Mouse (Mus musculus): ENCODE measurements around the gene Gnb3. TPM values are rescaled to one million over a fixed set of nuclear protein-coding genes. Genes with fewer than 3 reads are reported as not detected.
"Not testable (repeated sequence)": the region's sequence is repeated elsewhere in the genome, so short reads cannot be mapped to it uniquely, and the experiment has no call there.

Gnb3 gene
- polyA plus RNA-seq, 1 experiment from 2014 or later: 1.4 TPM

GRCm38 (mm10) chr6:124810566-124811402 lies 29.3 kb downstream of the Gnb3 start:
- not testable (repeated sequence) for H3K9ac ChIP-seq (replicated peaks; ENCODE audit: low read depth, low read length); H3K27me3 ChIP-seq (ENCODE audit: control insufficient read depth, insufficient read depth, low read length); H3K4me3 ChIP-seq (ENCODE audit: low read depth, low read length); H3K27ac ChIP-seq (ENCODE audit: low read length); ATAC-seq (ENCODE audit: insufficient number of reproducible peaks, insufficient read depth, low FRiP score, low read depth); H3K9me3 ChIP-seq (ENCODE audit: control insufficient read depth, low read depth, low read length); H3K4me2 ChIP-seq (replicated peaks; ENCODE audit: low read depth, low read length)
- H3K36me3 ChIP-seq (ENCODE audit: control insufficient read depth, insufficient read depth, low read length): peaks cover 24% of the 10 kb centered on the region
- WGBS: 84% methylated on average over 11 of the region's 11 CpGs
- peaks cover 30% of the 10 kb centered on the region for H3K4me1 ChIP-seq (ENCODE audit: control insufficient read depth, insufficient read depth, low read length)

- ATAC-seq (ENCODE audit: insufficient number of reproducible peaks, insufficient read depth, low FRiP score, low read depth): no peak
- H3K4me3 ChIP-seq (ENCODE audit: low read depth, low read length): peak overlapping the region; percentile 59
- peaks cover 20% of the 10 kb centered on the region for H3K36me3 ChIP-seq (ENCODE audit: control insufficient read depth, insufficient read depth, low read length)
- peak overlapping the region; percentile 71; the same call in 1 of the 2 replicates for H3K9ac ChIP-seq (replicated peaks; ENCODE audit: low read depth, low read length)
- peak overlapping the region; percentile 93 for H3K27ac ChIP-seq (ENCODE audit: low read length)
- 45% methylated on average over 14 of the region's 14 CpGs for WGBS
- peaks cover 31% of the 10 kb centered on the region for H3K4me1 ChIP-seq (ENCODE audit: control insufficient read depth, insufficient read depth, low read length)
- peak overlapping the region; percentile 98 for H3K4me2 ChIP-seq (replicated peaks; ENCODE audit: low read depth, low read length)
- H3K27me3 ChIP-seq (ENCODE audit: control insufficient read depth, insufficient read depth, low read length): no peaks in the 10 kb centered on the region
- no peaks in the 10 kb centered on the region for H3K9me3 ChIP-seq (ENCODE audit: control insufficient read depth, low read depth, low read length)
These were observed 30.1 kb downstream of the Gnb3 start for GRCm38 (mm10) chr6:124809775-124810538.

GRCm38 (mm10) chr6:124809052-124809774 lies 30.9 kb downstream of the Gnb3 start:
- peaks cover 25% of the 10 kb centered on the region; the same call in 1 of the 2 replicates for H3K4me1 ChIP-seq (ENCODE audit: control insufficient read depth, insufficient read depth, low read length)
- peak; percentile 5; the same call in 1 of the 2 replicates for ATAC-seq (ENCODE audit: insufficient number of reproducible peaks, insufficient read depth, low FRiP score, low read depth)

GRCm38 (mm10) chr6:124808358-124809012 lies 31.6 kb downstream of the Gnb3 start, which contains the start of gene Spsb2:
TSS of gene Spsb2 (plus strand) at chr6:124808661.
- ATAC-seq (ENCODE audit: insufficient number of reproducible peaks, insufficient read depth, low FRiP score, low read depth): peak; percentile 53
- peaks cover 24% of the 10 kb centered on the region; the same call in 1 of the 2 replicates for H3K4me1 ChIP-seq (ENCODE audit: control insufficient read depth, insufficient read depth, low read length)
- 4% methylated on average over 29 of the region's 29 CpGs for WGBS

More at GRCm38 (mm10) chr6:124809052-124809774, 30.9 kb downstream of the Gnb3 start:
- H3K9me3 ChIP-seq (ENCODE audit: control insufficient read depth, low read depth, low read length): no peaks in the 10 kb centered on the region
- H3K36me3 ChIP-seq (ENCODE audit: control insufficient read depth, insufficient read depth, low read length): peaks cover 19% of the 10 kb centered on the region
- H3K4me2 ChIP-seq (replicated peaks; ENCODE audit: low read depth, low read length): peak overlapping the region; percentile 98
- no peaks in the 10 kb centered on the region for H3K27me3 ChIP-seq (ENCODE audit: control insufficient read depth, insufficient read depth, low read length)
- WGBS: under 1% methylated on average over 35 of the region's 35 CpGs
- H3K4me3 ChIP-seq (ENCODE audit: low read depth, low read length): peak overlapping the region; percentile 59
- H3K27ac ChIP-seq (ENCODE audit: low read length): peak overlapping the region; percentile 93
- H3K9ac ChIP-seq (replicated peaks; ENCODE audit: low read depth, low read length): peak overlapping the region; percentile 71

GRCm38 (mm10) chr6:124807986-124808357 lies 32.1 kb downstream of the Gnb3 start:
- Histone ChIP-seq H3K4me3 (ENCODE audit: low read depth, low read length) (peak overlapping the region; percentile 59), H3K9me3 (ENCODE audit: control insufficient read depth, low read depth, low read length) (no peaks in the 10 kb centered on the region), H3K9ac (replicated peaks; ENCODE audit: low read depth, low read length) (no peak overlapping the region), H3K36me3 (ENCODE audit: control insufficient read depth, insufficient read depth, low read length) (peaks cover 19% of the 10 kb centered on the region), H3K27ac (ENCODE audit: low read length) (peak overlapping the region; percentile 93), H3K4me2 (replicated peaks; ENCODE audit: low read depth, low read length) (peak overlapping the region; percentile 98), H3K27me3 (ENCODE audit: control insufficient read depth, insufficient read depth, low read length) (no peaks in the 10 kb centered on the region), H3K4me1 (ENCODE audit: control insufficient read depth, insufficient read depth, low read length) (peaks cover 24% of the 10 kb centered on the region; the same call in 1 of the 2 replicates)
- WGBS: 72% methylated on average over 6 of the region's 6 CpGs
- ATAC-seq (ENCODE audit: insufficient number of reproducible peaks, insufficient read depth, low FRiP score, low read depth): no peak

More at GRCm38 (mm10) chr6:124808358-124809012, 31.6 kb downstream of the Gnb3 start, which contains the start of gene Spsb2:
- Histone ChIP-seq H3K36me3 (ENCODE audit: control insufficient read depth, insufficient read depth, low read length) (peaks cover 19% of the 10 kb centered on the region), H3K4me3 (ENCODE audit: low read depth, low read length) (peak within 1 kb of the TSS; percentile 59), H3K27ac (ENCODE audit: low read length) (peak within 1 kb of the TSS; percentile 93), H3K27me3 (ENCODE audit: control insufficient read depth, insufficient read depth, low read length) (no peaks in the 10 kb centered on the region), H3K9me3 (ENCODE audit: control insufficient read depth, low read depth, low read length) (no peaks in the 10 kb centered on the region), H3K9ac (replicated peaks; ENCODE audit: low read depth, low read length) (peak within 1 kb of the TSS; percentile 71), H3K4me2 (replicated peaks; ENCODE audit: low read depth, low read length) (peak within 1 kb of the TSS; percentile 98)

GRCm38 (mm10) chr6:124807366-124807765 lies 32.7 kb downstream of the Gnb3 start:
- H3K9ac ChIP-seq (replicated peaks; ENCODE audit: low read depth, low read length): no peak overlapping the region
- no peak for ATAC-seq (ENCODE audit: insufficient number of reproducible peaks, insufficient read depth, low FRiP score, low read depth)
- WGBS: 79% methylated on average over 4 of the region's 4 CpGs

GRCm38 (mm10) chr6:124806446-124807140 lies 33.5 kb downstream of the Gnb3 start:
- peaks cover 11% of the 10 kb centered on the region for H3K36me3 ChIP-seq (ENCODE audit: control insufficient read depth, insufficient read depth, low read length)
- WGBS: 75% methylated on average over 7 of the region's 7 CpGs
- peak overlapping the region; percentile 95 for H3K27ac ChIP-seq (ENCODE audit: low read length)
- peak overlapping the region; percentile 74 for H3K4me2 ChIP-seq (replicated peaks; ENCODE audit: low read depth, low read length)
- no peaks in the 10 kb centered on the region for H3K27me3 ChIP-seq (ENCODE audit: control insufficient read depth, insufficient read depth, low read length)
- H3K9ac ChIP-seq (replicated peaks; ENCODE audit: low read depth, low read length): no peak overlapping the region
- no peak for ATAC-seq (ENCODE audit: insufficient number of reproducible peaks, insufficient read depth, low FRiP score, low read depth)
- peak overlapping the region; percentile 47 for H3K4me3 ChIP-seq (ENCODE audit: low read depth, low read length)
- H3K9me3 ChIP-seq (ENCODE audit: control insufficient read depth, low read depth, low read length): no peaks in the 10 kb centered on the region
- H3K4me1 ChIP-seq (ENCODE audit: control insufficient read depth, insufficient read depth, low read length): peaks cover 17% of the 10 kb centered on the region; the same call in 1 of the 2 replicates

More at GRCm38 (mm10) chr6:124807366-124807765, 32.7 kb downstream of the Gnb3 start:
- no peak overlapping the region for H3K4me2 ChIP-seq (replicated peaks; ENCODE audit: low read depth, low read length)
- H3K27me3 ChIP-seq (ENCODE audit: control insufficient read depth, insufficient read depth, low read length): no peaks in the 10 kb centered on the region
- H3K4me3 ChIP-seq (ENCODE audit: low read depth, low read length): no peak overlapping the region
- no peaks in the 10 kb centered on the region for H3K9me3 ChIP-seq (ENCODE audit: control insufficient read depth, low read depth, low read length)
- peaks cover 20% of the 10 kb centered on the region; the same call in 1 of the 2 replicates for H3K4me1 ChIP-seq (ENCODE audit: control insufficient read depth, insufficient read depth, low read length)
- H3K36me3 ChIP-seq (ENCODE audit: control insufficient read depth, insufficient read depth, low read length): peaks cover 18% of the 10 kb centered on the region
- no peak overlapping the region for H3K27ac ChIP-seq (ENCODE audit: low read length)

Data from stomach, embryonic 14.5 days (tissue).